Mouse (Mus musculus): Measurements from ENCODE around the gene Gal3st1. TPM values are rescaled to one million over a fixed set of nuclear protein-coding genes. Genes with fewer than 3 reads are reported as not detected.
"Not testable (repeated sequence)": the region's sequence is repeated elsewhere in the genome, so short reads cannot be mapped to it uniquely, and the experiment has no call there.

The Gal3st1 gene
- polyA plus RNA-seq, 1 experiment from 2014 or later, result not detected

GRCm38 (mm10) chr11:3997978-3998720, 14.7 kb downstream of the Gal3st1 start:
- Histone ChIP-seq H3K4me3 (ENCODE audit: inconsistent target) (no peak overlapping the region; the same call in 1 of the 2 replicates), H3K27ac (no peak overlapping the region)

GRCm38 (mm10) chr11:3999547-3999946, 16.1 kb downstream of the Gal3st1 start:
- 92% methylated on average over 5 of the region's 5 CpGs for WGBS (ENCODE audit: missing documents)
- no peaks in the 10 kb centered on the region for H3K36me3 ChIP-seq (ENCODE audit: inconsistent target)
- no peak overlapping the region for H3K4me3 ChIP-seq (ENCODE audit: inconsistent target)
- no peak overlapping the region for H3K27ac ChIP-seq
- H3K79me2 ChIP-seq (ENCODE audit: inconsistent target), result no peaks in the 10 kb centered on the region

More at GRCm38 (mm10) chr11:3997978-3998720, 14.7 kb downstream of the Gal3st1 start:
- 7% methylated on average over 57 of the region's 66 CpGs for WGBS (ENCODE audit: missing documents)
- H3K79me2 ChIP-seq (ENCODE audit: inconsistent target), result no peaks in the 10 kb centered on the region
- no peaks in the 10 kb centered on the region for H3K36me3 ChIP-seq (ENCODE audit: inconsistent target)

- Histone ChIP-seq H3K27ac (no peak overlapping the region), H3K4me3 (ENCODE audit: inconsistent target) (no peak overlapping the region), H3K36me3 (ENCODE audit: inconsistent target) (no peaks in the 10 kb centered on the region), H3K79me2 (ENCODE audit: inconsistent target) (no peaks in the 10 kb centered on the region)
- 2% methylated on average over 5 of the region's 5 CpGs for WGBS (ENCODE audit: missing documents)
These were observed 18.2 kb downstream of the Gal3st1 start for GRCm38 (mm10) chr11:4001603-4002002.

- Histone ChIP-seq H3K79me2 (ENCODE audit: inconsistent target) (no peaks in the 10 kb centered on the region), H3K4me3 (ENCODE audit: inconsistent target) (no peak overlapping the region), H3K27ac (no peak overlapping the region), H3K36me3 (ENCODE audit: inconsistent target) (no peaks in the 10 kb centered on the region)
- WGBS (ENCODE audit: missing documents), result 25% methylated on average over 5 of the region's 5 CpGs
These were observed 21.9 kb downstream of the Gal3st1 start for GRCm38 (mm10) chr11:4005220-4005805.

GRCm38 (mm10) chr11:4006462-4006861, 23.0 kb downstream of the Gal3st1 start:
- 92% methylated on average over 3 of the region's 3 CpGs for WGBS (ENCODE audit: missing documents)
- H3K36me3 ChIP-seq (ENCODE audit: inconsistent target), result no peaks in the 10 kb centered on the region
- no peaks in the 10 kb centered on the region for H3K79me2 ChIP-seq (ENCODE audit: inconsistent target)
- H3K27ac ChIP-seq, result no peak overlapping the region
- H3K4me3 ChIP-seq (ENCODE audit: inconsistent target), result no peak overlapping the region

GRCm38 (mm10) chr11:4012616-4013015, 29.2 kb downstream of the Gal3st1 start:
- no peaks in the 10 kb centered on the region for H3K79me2 ChIP-seq (ENCODE audit: inconsistent target)
- H3K36me3 ChIP-seq (ENCODE audit: inconsistent target), result no peaks in the 10 kb centered on the region
- H3K4me3 ChIP-seq (ENCODE audit: inconsistent target), result no peak overlapping the region
- H3K27ac ChIP-seq, result no peak overlapping the region
- WGBS (ENCODE audit: missing documents), result 75% methylated on average over 1 of the region's 1 CpGs

- not testable (repeated sequence) for H3K4me3 ChIP-seq (ENCODE audit: inconsistent target); H3K36me3 ChIP-seq (ENCODE audit: inconsistent target); H3K79me2 ChIP-seq (ENCODE audit: inconsistent target); H3K27ac ChIP-seq
- 80% methylated on average over 13 of the region's 14 CpGs for WGBS (ENCODE audit: missing documents)
These were observed 32.4 kb downstream of the Gal3st1 start for GRCm38 (mm10) chr11:4015796-4016195.

GRCm38 (mm10) chr11:4022111-4022510, 38.7 kb downstream of the Gal3st1 start:
- not testable (repeated sequence) for H3K36me3 ChIP-seq (ENCODE audit: inconsistent target); H3K27ac ChIP-seq; H3K4me3 ChIP-seq (ENCODE audit: inconsistent target); H3K79me2 ChIP-seq (ENCODE audit: inconsistent target)
- 63% methylated on average over 10 of the region's 13 CpGs for WGBS (ENCODE audit: missing documents)

GRCm38 (mm10) chr11:4023321-4023720, 39.9 kb downstream of the Gal3st1 start:
- Histone ChIP-seq H3K79me2 (ENCODE audit: inconsistent target) (no peaks in the 10 kb centered on the region), H3K4me3 (ENCODE audit: inconsistent target) (no peak overlapping the region), H3K27ac (no peak overlapping the region), H3K36me3 (ENCODE audit: inconsistent target) (no peaks in the 10 kb centered on the region)
- WGBS (ENCODE audit: missing documents), result 52% methylated on average over 2 of the region's 2 CpGs

GRCm38 (mm10) chr11:4027066-4027465, 43.6 kb downstream of the Gal3st1 start:
- no peaks in the 10 kb centered on the region for H3K36me3 ChIP-seq (ENCODE audit: inconsistent target)
- no peak overlapping the region for H3K4me3 ChIP-seq (ENCODE audit: inconsistent target)
- no peak overlapping the region for H3K27ac ChIP-seq
- 79% methylated on average over 8 of the region's 8 CpGs for WGBS (ENCODE audit: missing documents)
- H3K79me2 ChIP-seq (ENCODE audit: inconsistent target), result no peaks in the 10 kb centered on the region

GRCm38 (mm10) chr11:4027561-4028334, 44.3 kb downstream of the Gal3st1 start:
- H3K36me3 ChIP-seq (ENCODE audit: inconsistent target), result no peaks in the 10 kb centered on the region
- no peaks in the 10 kb centered on the region for H3K79me2 ChIP-seq (ENCODE audit: inconsistent target)
- H3K27ac ChIP-seq, result no peak overlapping the region
- H3K4me3 ChIP-seq (ENCODE audit: inconsistent target), result no peak overlapping the region
- 93% methylated on average over 9 of the region's 9 CpGs for WGBS (ENCODE audit: missing documents)

GRCm38 (mm10) chr11:4029343-4029742, 45.9 kb downstream of the Gal3st1 start:
- WGBS (ENCODE audit: missing documents), result 74% methylated on average over 4 of the region's 4 CpGs
- no peak overlapping the region for H3K4me3 ChIP-seq (ENCODE audit: inconsistent target)
- no peaks in the 10 kb centered on the region for H3K36me3 ChIP-seq (ENCODE audit: inconsistent target)
- H3K27ac ChIP-seq, result no peak overlapping the region
- H3K79me2 ChIP-seq (ENCODE audit: inconsistent target), result no peaks in the 10 kb centered on the region

- WGBS (ENCODE audit: missing documents), result 86% methylated on average over 14 of the region's 16 CpGs
- Histone ChIP-seq H3K27ac (no peak within 1 kb of the TSS), H3K36me3 (ENCODE audit: inconsistent target) (no peaks in the 10 kb centered on the region), H3K4me3 (ENCODE audit: inconsistent target) (no peak within 1 kb of the TSS), H3K79me2 (ENCODE audit: inconsistent target) (no peaks in the 10 kb centered on the region)
These were observed 47.9 kb downstream of the Gal3st1 start, which contains the start of gene Sec14l4 for GRCm38 (mm10) chr11:4031126-4031941. Gene Sec14l4, plus strand, starts transcription at chr11:4031462.

GRCm38 (mm10) chr11:4031961-4032360, 48.5 kb downstream of the Gal3st1 start:
- H3K4me3 ChIP-seq (ENCODE audit: inconsistent target), result no peak overlapping the region
- 79% methylated on average over 2 of the region's 12 CpGs for WGBS (ENCODE audit: missing documents)
- no peak overlapping the region for H3K27ac ChIP-seq
- H3K36me3 ChIP-seq (ENCODE audit: inconsistent target), result no peaks in the 10 kb centered on the region
- no peaks in the 10 kb centered on the region for H3K79me2 ChIP-seq (ENCODE audit: inconsistent target)
